9 mouse cellular contexts compared by ENCODE assay signal in genomic region chr10:94461378-94461777, GRCm38 (mm10).
DNase-seq lines count a peak whose midpoint lies in the region; ATAC-seq and TF ChIP-seq lines count a peak whose summit lies in the region.
"Had no signal": no experiment of that assay in that cellular context is flagged by ENCODE, and none has a peak within 500 bp of the region (broad histone marks: within the 10 kb centered on the region; RNA-seq: fewer than 3 reads in every experiment).

No protein-coding gene starts in this region.

- H3K79me2 ChIP-seq in heart, adult 2 months (replicated peaks; ENCODE audit: control insufficient read depth, insufficient read depth, low read length) = no peaks in the 10 kb centered on the region

- ATAC-seq in common myeloid progenitor, adult 5-6 weeks (replicated peaks; ENCODE audit: low read depth, poor library complexity, severe bottlenecking) = 0 out of 2 replicates have a peak, but pooled peaks have one; percentile 42

- 96% methylated on average over 3 of the region's 3 CpGs for WGBS in heart, adult 2 months
- 91% methylated on average over 3 of the region's 3 CpGs for WGBS in spleen, adult 2 months

- H3K27me3 ChIP-seq in heart, adult 2 months (ENCODE audit: control insufficient read depth, insufficient read depth, low read length) = no peaks in the 10 kb centered on the region
- H3K27me3 ChIP-seq in spleen, adult 2 months (ENCODE audit: control insufficient read depth, insufficient read depth, low read length) = no peaks in the 10 kb centered on the region
- H3K27me3 ChIP-seq: heart, embryonic 13.5 days had no signal

- TF ChIP-seq POLR2A in heart, adult 2 months (IDR thresholded peaks at IDR 0.05; ENCODE audit: insufficient read depth, low read depth, low read length) = no peak
- TF ChIP-seq POLR2A in spleen, adult 2 months (IDR thresholded peaks at IDR 0.05; ENCODE audit: low read depth, low read length) = no peak

- H3K4me1 ChIP-seq in heart, adult 2 months (ENCODE audit: control insufficient read depth, insufficient read depth, low read length) = peaks cover 28% of the 10 kb centered on the region
- H3K4me1 ChIP-seq in spleen, adult 2 months (ENCODE audit: control insufficient read depth, insufficient read depth, insufficient read length) = no peaks in the 10 kb centered on the region; the same call in 1 of the 2 replicates

- DNase-seq in heart, adult 2 months = peak in 1 of 2 experiments; percentile 40
- DNase-seq in heart, adult 8-10 months (ENCODE audit: low spot score) = no peak
- DNase-seq in spleen, adult 2 months (ENCODE audit: low read depth in 1 of 2, low spot score in 2 of 2) = no peak
- DNase-seq in spleen, postnatal 4 days (ENCODE audit: low spot score in 2 of 2) = no peak
- no peak for DNase-seq in urinary bladder, postnatal 36 days (ENCODE audit: low spot score in 2 of 2)
- DNase-seq in layer of hippocampus, postnatal 14 days (ENCODE audit: low spot score in 2 of 2) = no peak
- DNase-seq in layer of hippocampus, adult 8-10 months (ENCODE audit: low spot score in 2 of 2) = no peak

- TF ChIP-seq EP300 in heart, adult 2 months (IDR thresholded peaks at IDR 0.05; ENCODE audit: insufficient read depth, low read depth, low read length) = no peak

- intact Hi-C loops in heart, adult 2 months (cut with DNase I) = loop anchor here (2.0 kb wide), 1 partner anchor 53 kb away; no protein-coding TSS in a partner anchor

- H3K4me3 ChIP-seq in heart, adult 2 months = no peak overlapping the region
- H3K4me3 ChIP-seq in spleen, adult 2 months (ENCODE audit: extremely low read depth, insufficient read depth, insufficient read length) = no peak overlapping the region
- H3K4me3 ChIP-seq: heart, embryonic 13.5 days had no signal

- peak; percentile 80 for TF ChIP-seq CTCF in heart, adult 2 months (IDR thresholded peaks at IDR 0.05)
- TF ChIP-seq CTCF in spleen, adult 2 months (IDR thresholded peaks at IDR 0.05; ENCODE audit: extremely low read depth, insufficient read depth, insufficient read length, insufficient replicate concordance) = peak; percentile 33; the same call in 1 of the 2 replicates

- peaks cover 13% of the 10 kb centered on the region for H3K36me3 ChIP-seq in heart, adult 2 months (ENCODE audit: control insufficient read depth, insufficient read depth, low read length)
- no peaks in the 10 kb centered on the region for H3K36me3 ChIP-seq in spleen, adult 2 months (ENCODE audit: control insufficient read depth, insufficient read depth, low read length)
- H3K36me3 ChIP-seq: heart, embryonic 13.5 days had no signal

- H3K27ac ChIP-seq in heart, adult 2 months = peak overlapping the region; percentile 91
- no peak overlapping the region for H3K27ac ChIP-seq in spleen, adult 2 months (ENCODE audit: insufficient read depth, low read length)

- no peak overlapping the region for H3K9ac ChIP-seq in heart, adult 2 months (ENCODE audit: low read depth, low read length)
- H3K9ac ChIP-seq: heart, embryonic 13.5 days had no signal
